Mouse (Mus musculus): ENCODE results near the gene Kcnma1. TPM values are rescaled to one million over a fixed set of nuclear protein-coding genes. Genes with fewer than 3 reads are reported as not detected.

Gene Kcnma1
- total RNA-seq, 1 experiment, result 0.49 TPM

GRCm38 (mm10) chr14:23666420-23666819 is 347.9 kb downstream of the Kcnma1 start:
- Histone ChIP-seq H3K36me3 (ENCODE audit: control insufficient read depth, insufficient read depth, low read length, poor library complexity, severe bottlenecking) (no peaks in the 10 kb centered on the region), H3K9ac (ENCODE audit: insufficient read depth, low read depth, low read length, poor library complexity, severe bottlenecking) (no peak overlapping the region), H3K4me3 (ENCODE audit: insufficient read depth in 1 of 2, low read depth in 1 of 2, low read length in 2 of 2, poor library complexity in 1 of 2, severe bottlenecking in 1 of 2) (no peak overlapping the region), H3K27ac (ENCODE audit: insufficient read depth, low read depth, low read length, poor library complexity, severe bottlenecking) (no peak overlapping the region), H3K4me1 (ENCODE audit: control insufficient read depth in 2 of 2, insufficient read depth in 2 of 2, low read length in 2 of 2, poor library complexity in 1 of 2) (no peaks in the 10 kb centered on the region), H3K9me3 (ENCODE audit: control insufficient read depth, insufficient read depth, low read depth, low read length) (no peaks in the 10 kb centered on the region)
- DNase-seq (ENCODE audit: low read depth, low spot score), result no peak
- TF ChIP-seq ZNF384 (IDR thresholded peaks at IDR 0.05; ENCODE audit: low read depth, low read length) (no peak), MAFK (IDR thresholded peaks at IDR 0.05; ENCODE audit: insufficient read depth, low read depth, low read length) (no peak), CHD2 (IDR thresholded peaks at IDR 0.05; ENCODE audit: low read depth, low read length) (no peak), ZC3H11A (IDR thresholded peaks at IDR 0.05; ENCODE audit: borderline replicate concordance, low read depth, low read length) (no peak), HCFC1 (IDR thresholded peaks at IDR 0.05; ENCODE audit: borderline replicate concordance, insufficient read depth, low read length) (no peak)
- in situ Hi-C loops (cut with MboI; ENCODE audit: low sequenced_read_pairs in 2 of 2, unreplicated experiment in 2 of 2), result no loop called here

- H3K9me3 ChIP-seq (ENCODE audit: control insufficient read depth, insufficient read depth, low read depth, low read length), result no peaks in the 10 kb centered on the region
- in situ Hi-C loops (cut with MboI; ENCODE audit: low sequenced_read_pairs in 2 of 2, unreplicated experiment in 2 of 2), result no loop called here
- no peak overlapping the region for H3K9ac ChIP-seq (ENCODE audit: insufficient read depth, low read depth, low read length, poor library complexity, severe bottlenecking)
- H3K36me3 ChIP-seq (ENCODE audit: control insufficient read depth, insufficient read depth, low read length, poor library complexity, severe bottlenecking), result no peaks in the 10 kb centered on the region
- TF ChIP-seq HCFC1 (IDR thresholded peaks at IDR 0.05; ENCODE audit: borderline replicate concordance, insufficient read depth, low read length) (no peak), CHD2 (IDR thresholded peaks at IDR 0.05; ENCODE audit: low read depth, low read length) (no peak), ZNF384 (IDR thresholded peaks at IDR 0.05; ENCODE audit: low read depth, low read length) (no peak), ZC3H11A (IDR thresholded peaks at IDR 0.05; ENCODE audit: borderline replicate concordance, low read depth, low read length) (no peak), MAFK (IDR thresholded peaks at IDR 0.05; ENCODE audit: insufficient read depth, low read depth, low read length) (no peak)
- DNase-seq (ENCODE audit: low read depth, low spot score), result no peak
- no peak overlapping the region for H3K27ac ChIP-seq (ENCODE audit: insufficient read depth, low read depth, low read length, poor library complexity, severe bottlenecking)
- no peaks in the 10 kb centered on the region; a peak in 1 of 4 replicates for H3K4me1 ChIP-seq (ENCODE audit: control insufficient read depth in 2 of 2, insufficient read depth in 2 of 2, low read length in 2 of 2, poor library complexity in 1 of 2)
- no peak overlapping the region for H3K4me3 ChIP-seq (ENCODE audit: insufficient read depth in 1 of 2, low read depth in 1 of 2, low read length in 2 of 2, poor library complexity in 1 of 2, severe bottlenecking in 1 of 2)
Observed at GRCm38 (mm10) chr14:23651682-23652081, 362.6 kb downstream of the Kcnma1 start.

- H3K9ac ChIP-seq (ENCODE audit: insufficient read depth, low read depth, low read length, poor library complexity, severe bottlenecking), result no peak overlapping the region
- DNase-seq (ENCODE audit: low read depth, low spot score), result no peak
- TF ChIP-seq MAFK (IDR thresholded peaks at IDR 0.05; ENCODE audit: insufficient read depth, low read depth, low read length), result no peak
- TF ChIP-seq ZNF384 (IDR thresholded peaks at IDR 0.05; ENCODE audit: low read depth, low read length), result no peak
- TF ChIP-seq HCFC1 (IDR thresholded peaks at IDR 0.05; ENCODE audit: borderline replicate concordance, insufficient read depth, low read length), result no peak
- TF ChIP-seq ZC3H11A (IDR thresholded peaks at IDR 0.05; ENCODE audit: borderline replicate concordance, low read depth, low read length), result no peak
- TF ChIP-seq CHD2 (IDR thresholded peaks at IDR 0.05; ENCODE audit: low read depth, low read length), result no peak
- no peak overlapping the region for H3K27ac ChIP-seq (ENCODE audit: insufficient read depth, low read depth, low read length, poor library complexity, severe bottlenecking)
- H3K36me3 ChIP-seq (ENCODE audit: control insufficient read depth, insufficient read depth, low read length, poor library complexity, severe bottlenecking), result no peaks in the 10 kb centered on the region
- H3K4me1 ChIP-seq (ENCODE audit: control insufficient read depth in 2 of 2, insufficient read depth in 2 of 2, low read length in 2 of 2, poor library complexity in 1 of 2), result no peaks in the 10 kb centered on the region; a peak in 1 of 4 replicates
- in situ Hi-C loops (cut with MboI; ENCODE audit: low sequenced_read_pairs in 2 of 2, unreplicated experiment in 2 of 2), result no loop called here
- no peak overlapping the region for H3K4me3 ChIP-seq (ENCODE audit: insufficient read depth in 1 of 2, low read depth in 1 of 2, low read length in 2 of 2, poor library complexity in 1 of 2, severe bottlenecking in 1 of 2)
- no peaks in the 10 kb centered on the region for H3K9me3 ChIP-seq (ENCODE audit: control insufficient read depth, insufficient read depth, low read depth, low read length)
Observed at GRCm38 (mm10) chr14:23650126-23650525, 364.2 kb downstream of the Kcnma1 start.

- TF ChIP-seq HCFC1 (IDR thresholded peaks at IDR 0.05; ENCODE audit: borderline replicate concordance, insufficient read depth, low read length) (no peak), ZNF384 (IDR thresholded peaks at IDR 0.05; ENCODE audit: low read depth, low read length) (no peak), MAFK (IDR thresholded peaks at IDR 0.05; ENCODE audit: insufficient read depth, low read depth, low read length) (no peak), CHD2 (IDR thresholded peaks at IDR 0.05; ENCODE audit: low read depth, low read length) (no peak), ZC3H11A (IDR thresholded peaks at IDR 0.05; ENCODE audit: borderline replicate concordance, low read depth, low read length) (no peak)
- Histone ChIP-seq H3K9ac (ENCODE audit: insufficient read depth, low read depth, low read length, poor library complexity, severe bottlenecking) (no peak overlapping the region), H3K4me1 (ENCODE audit: control insufficient read depth in 2 of 2, insufficient read depth in 2 of 2, low read length in 2 of 2, poor library complexity in 1 of 2) (no peaks in the 10 kb centered on the region), H3K27ac (ENCODE audit: insufficient read depth, low read depth, low read length, poor library complexity, severe bottlenecking) (no peak overlapping the region), H3K36me3 (ENCODE audit: control insufficient read depth, insufficient read depth, low read length, poor library complexity, severe bottlenecking) (no peaks in the 10 kb centered on the region), H3K9me3 (ENCODE audit: control insufficient read depth, insufficient read depth, low read depth, low read length) (no peaks in the 10 kb centered on the region), H3K4me3 (ENCODE audit: insufficient read depth in 1 of 2, low read depth in 1 of 2, low read length in 2 of 2, poor library complexity in 1 of 2, severe bottlenecking in 1 of 2) (no peak overlapping the region)
- in situ Hi-C loops (cut with MboI; ENCODE audit: low sequenced_read_pairs in 2 of 2, unreplicated experiment in 2 of 2), result no loop called here
- no peak for DNase-seq (ENCODE audit: low read depth, low spot score)
Observed at GRCm38 (mm10) chr14:23645361-23646063, 368.8 kb downstream of the Kcnma1 start.

All from ES-E14 (cell line).